14 mouse cellular contexts compared by ENCODE assay signal in the genomic region with DNA sequence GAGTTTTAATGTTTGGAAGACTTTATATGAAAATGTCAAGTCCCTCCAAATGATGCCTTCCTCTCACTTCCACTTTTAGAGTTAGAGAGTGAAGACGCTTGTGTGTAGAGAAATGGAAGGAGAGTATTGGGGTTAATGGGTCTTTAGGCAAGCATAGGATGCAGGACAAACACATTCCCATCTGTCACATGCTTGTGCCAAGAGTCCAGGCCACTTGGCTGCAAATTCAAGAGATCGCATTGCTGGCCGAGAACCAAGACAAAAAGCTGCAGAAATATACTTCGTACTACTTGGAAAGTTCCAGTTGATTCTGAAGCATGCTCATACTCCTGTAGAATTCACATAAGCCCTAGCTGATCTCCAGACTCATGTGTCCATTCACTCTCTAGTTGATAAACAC. TPM values are rescaled to one million over a fixed set of nuclear protein-coding genes. Genes with fewer than 3 reads are reported as not detected.
DNase-seq lines count a peak whose midpoint lies in the region; ATAC-seq and TF ChIP-seq lines count a peak whose summit lies in the region.
"Had no signal": no experiment of that assay in that cellular context is flagged by ENCODE, and none has a peak within 500 bp of the region (broad histone marks: within the 10 kb centered on the region; RNA-seq: fewer than 3 reads in every experiment).

No protein-coding gene starts in this region.

- no peak overlapping the region for H3K9ac ChIP-seq in forebrain, embryonic 14.5 days (ENCODE audit: low read length)
- no peak overlapping the region for H3K9ac ChIP-seq in forebrain, embryonic 15.5 days (replicated peaks)
- H3K9ac ChIP-seq: embryonic facial prominence, embryonic 13.5 days; forebrain, embryonic 12.5 days; intestine, embryonic 15.5 days had no signal

- WGBS in forebrain, embryonic 14.5 days, result 90% methylated on average over 4 of the region's 4 CpGs
- 76% methylated on average over 4 of the region's 4 CpGs for WGBS in forebrain, embryonic 15.5 days

- H3K4me3 ChIP-seq in forebrain, embryonic 14.5 days (ENCODE audit: low read depth, low read length), result no peak overlapping the region
- no peak overlapping the region for H3K4me3 ChIP-seq in forebrain, embryonic 15.5 days
- H3K4me3 ChIP-seq: embryonic facial prominence, embryonic 13.5 days; forebrain, embryonic 12.5 days; intestine, embryonic 15.5 days had no signal

- ATAC-seq in forebrain, embryonic 14.5 days, result no peak
- no peak for ATAC-seq in forebrain, embryonic 15.5 days (replicated peaks)
- ATAC-seq in megakaryocyte progenitor cell, adult 5-6 weeks (replicated peaks; ENCODE audit: poor library complexity), result no peak

- H3K27me3 ChIP-seq in forebrain, embryonic 14.5 days (replicated peaks; ENCODE audit: control insufficient read depth, insufficient read depth, low read length), result no peaks in the 10 kb centered on the region
- H3K27me3 ChIP-seq in forebrain, embryonic 15.5 days, result no peaks in the 10 kb centered on the region
- H3K27me3 ChIP-seq: embryonic facial prominence, embryonic 13.5 days; intestine, embryonic 15.5 days had no signal

- no peak overlapping the region for H3K27ac ChIP-seq in forebrain, embryonic 14.5 days (ENCODE audit: low read depth, low read length)
- no peak overlapping the region for H3K27ac ChIP-seq in forebrain, embryonic 15.5 days (replicated peaks)
- H3K27ac ChIP-seq: embryonic facial prominence, embryonic 13.5 days; forebrain, embryonic 12.5 days; intestine, embryonic 15.5 days had no signal

- no peaks in the 10 kb centered on the region for H3K36me3 ChIP-seq in forebrain, embryonic 14.5 days (ENCODE audit: control insufficient read depth, insufficient read depth, low read length)
- no peaks in the 10 kb centered on the region for H3K36me3 ChIP-seq in forebrain, embryonic 15.5 days
- H3K36me3 ChIP-seq: embryonic facial prominence, embryonic 13.5 days; forebrain, embryonic 12.5 days; intestine, embryonic 15.5 days had no signal

- no peak for TF ChIP-seq CTCF in brain, embryonic 14.5 days (IDR thresholded peaks at IDR 0.05; ENCODE audit: borderline replicate concordance, extremely low read depth, insufficient read depth, insufficient read length)

- TF ChIP-seq POLR2A in brain, embryonic 14.5 days (IDR thresholded peaks at IDR 0.05; ENCODE audit: borderline replicate concordance, extremely low read depth, insufficient read depth, insufficient read length, poor library complexity, severe bottlenecking), result no peak

- H3K9me3 ChIP-seq in forebrain, embryonic 14.5 days (replicated peaks; ENCODE audit: control insufficient read depth, low read length), result no peaks in the 10 kb centered on the region; the same call in 1 of the 2 replicates
- H3K9me3 ChIP-seq in forebrain, embryonic 15.5 days, result no peaks in the 10 kb centered on the region
- H3K9me3 ChIP-seq: embryonic facial prominence, embryonic 13.5 days; intestine, embryonic 15.5 days had no signal

- intact Hi-C loops in left cerebral cortex, postnatal 4 days (cut with DNase I), result no loop called here

- no peaks in the 10 kb centered on the region; the same call in 1 of the 2 replicates for H3K4me1 ChIP-seq in forebrain, embryonic 14.5 days (ENCODE audit: control insufficient read depth, insufficient read depth, low read length)
- H3K4me1 ChIP-seq in forebrain, embryonic 15.5 days, result peaks cover 7% of the 10 kb centered on the region; the same call in 1 of the 2 replicates
- H3K4me1 ChIP-seq: embryonic facial prominence, embryonic 13.5 days had no signal

- no peak overlapping the region for H3K4me2 ChIP-seq in forebrain, embryonic 14.5 days (ENCODE audit: low read length)
- no peak overlapping the region for H3K4me2 ChIP-seq in forebrain, embryonic 15.5 days (replicated peaks)
- H3K4me2 ChIP-seq: embryonic facial prominence, embryonic 13.5 days; forebrain, embryonic 12.5 days; intestine, embryonic 15.5 days had no signal

- peak; percentile 4 for DNase-seq in forebrain, embryonic 14.5 days (ENCODE audit: low spot score)
- DNase-seq in left cerebral cortex, postnatal 4 days, result peak; percentile 56
- DNase-seq in left cerebral cortex, adult 11 months (ENCODE audit: low spot score), result no peak
- peak; percentile 25 for DNase-seq in brain, embryonic 14.5 days (ENCODE audit: low read depth)
- DNase-seq in cerebellum, postnatal 25 days, result peak; percentile 64 to 75
- DNase-seq in spleen, postnatal 4 days (ENCODE audit: low spot score in 2 of 2), result no peak
- DNase-seq: adrenal gland, adult 8-10 months; kidney, postnatal 36 days; thymus, adult 2 months had no signal

RNA-seq across cellular contexts. Expression of a gene that starts 41.7 kb away (rescaled TPM):
- polyA plus RNA-seq in forebrain, embryonic 14.5 days (2014; fragmentation: Nextera tagmentation; extraction: Ambion mirVana), result 27.1 and 30.9 TPM in 2 replicates
- 32.3 and 32.8 TPM in 2 replicates for polyA plus RNA-seq in forebrain, embryonic 15.5 days (2015; fragmentation: Nextera tagmentation; extraction: Ambion mirVana)
- 10 to 100 TPM; 40.2 to 47.3 TPM for total RNA-seq in left cerebral cortex, postnatal 4 days (2021)
- polyA plus RNA-seq in brain, embryonic 14.5 days (2012; rRNA removed), result 25.3 and 33.3 TPM in 2 replicates
- total RNA-seq in megakaryocyte progenitor cell, adult 5-6 weeks (2015), result 3.0 TPM in 2 replicates
- total RNA-seq in megakaryocyte progenitor cell, adult 5-6 weeks (2017), result 2.2 and 3.3 TPM in 2 replicates

Comparison
In these comparisons a context has a peak if more than half of its experiments do, and no peak if none do; other contexts are left out.
1. DNase-seq: peak in forebrain, embryonic 14.5 days (single experiment), left cerebral cortex, postnatal 4 days (single experiment), brain, embryonic 14.5 days (single experiment) and cerebellum, postnatal 25 days (2 of 2); none in left cerebral cortex, adult 11 months (single experiment) and spleen, postnatal 4 days (0 of 2).